Mouse (Mus musculus) G1E (cell line): ENCODE results near the gene Gm21973. TPM values are rescaled to one million over a fixed set of nuclear protein-coding genes. Genes with fewer than 3 reads are reported as not detected.

Experiments used
- ATAC-seq: 2 replicates; pipeline ENCODE4 v1.8.0; 2016; ENCODE audit warnings: mild to moderate bottlenecking; ENCODE audit not compliant: insufficient number of reproducible peaks, poor library complexity, low FRiP score, severe bottlenecking; ENCODE audit errors: extremely low read depth
- DNase-seq: peaks from one replicate; pipeline ENCODE4 v3.0.0; 2012; ENCODE audit warnings: low spot score
- H3K27me3 ChIP-seq: 2 replicates; pipeline ENCODE4 v1.6.1; 2012; ENCODE audit warnings: mild to moderate bottlenecking, low read length, inconsistent platforms; ENCODE audit not compliant: insufficient read depth
- H3K36me3 ChIP-seq: replicated peaks from 2 replicates; pipeline ENCODE3; 2012; ENCODE audit warnings: mild to moderate bottlenecking, inconsistent platforms
- H3K4me1 ChIP-seq: 2 replicates; pipeline ENCODE4 v1.6.1; 2012; ENCODE audit warnings: low read depth, low read length, inconsistent platforms, mixed read lengths; ENCODE audit not compliant: insufficient read depth
- H3K4me3 ChIP-seq: 2 replicates; pipeline ENCODE4 v1.5.1; 2012; ENCODE audit warnings: low read depth, mild to moderate bottlenecking, inconsistent platforms, low read length, moderate library complexity, mixed read lengths
- H3K9me3 ChIP-seq: replicated peaks from 2 replicates; pipeline ENCODE4 v1.6.1; 2012; ENCODE audit warnings: inconsistent platforms
- CTCF ChIP-seq: IDR thresholded peaks from 2 replicates; pipeline ENCODE4 v1.5.1; 2012; ENCODE audit warnings: low read depth, low read length, inconsistent platforms, mixed read lengths
- GATA1 ChIP-seq: IDR thresholded peaks from 2 replicates; pipeline ENCODE4 v1.6.1; 2012; ENCODE audit warnings: borderline replicate concordance, low read length, inconsistent platforms, mixed read lengths
- GATA2 ChIP-seq: IDR thresholded peaks from 2 replicates; pipeline ENCODE4 v1.6.1; 2012; ENCODE audit warnings: low read depth, low read length, inconsistent platforms, borderline replicate concordance
- POLR2AphosphoS5 ChIP-seq: IDR thresholded peaks from 2 replicates; pipeline ENCODE4 v1.6.1; 2012; ENCODE audit warnings: low read depth, low read length, inconsistent platforms; ENCODE audit not compliant: insufficient replicate concordance
- TAL1 ChIP-seq: conservative IDR thresholded peaks from 2 replicates; pipeline ENCODE4 v1.6.1; 2012; ENCODE audit warnings: low read depth, low read length, inconsistent platforms, mixed read lengths
- polyA plus RNA-seq: library from polyadenylated mRNA; stranded (reverse); fragments of >175 nt; gene quantifications from 2 replicates; pipeline ENCODE4 v1.2.3, GENCODE M21; 2012
- total RNA-seq, 2 experiments: library from RNA; stranded (forward) in 1 of 2; stranded (reverse) in 1 of 2; fragments of 200-1000 nt in 1 of 2; fragments of >200 nt in 1 of 2; fragmentation: Nextera tagmentation in 1 of 2; gene quantifications; 2 replicates each; pipeline ENCODE4 v1.2.3; 2014 to 2017

Gm21973 gene
- total and polyA plus RNA-seq, 3 experiments = not detected

DNA sequence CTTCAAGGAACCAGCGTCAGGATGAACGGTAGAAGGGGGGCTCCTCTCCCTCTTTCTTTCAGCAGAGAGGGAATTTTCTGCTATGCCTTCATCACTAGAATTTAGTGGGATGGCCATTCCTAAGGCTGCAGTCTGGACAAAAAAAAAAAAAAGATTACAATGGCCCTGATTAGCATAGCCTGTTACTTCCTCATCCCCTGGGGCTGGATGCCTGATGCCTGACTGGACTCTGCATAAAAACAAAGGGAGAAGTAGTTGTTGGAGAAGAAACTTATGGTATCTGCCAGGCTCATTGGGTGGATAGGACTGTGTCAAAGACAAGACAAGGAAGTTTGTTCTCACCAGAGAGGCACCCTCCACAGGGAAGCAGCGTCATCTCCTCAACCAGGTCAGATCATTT is 25.7 kb upstream of the Gm21973 start:
- Histone ChIP-seq H3K4me1 (no peaks in the 10 kb centered on the region), H3K4me3 (no peak overlapping the region), H3K36me3 (no peaks in the 10 kb centered on the region), H3K27me3 (no peaks in the 10 kb centered on the region), H3K9me3 (no peaks in the 10 kb centered on the region)
- no peak for DNase-seq
- no peak for ATAC-seq
- TF ChIP-seq CTCF = no peak
- no peak for TF ChIP-seq POLR2AphosphoS5
- TF ChIP-seq GATA1 = no peak

DNA sequence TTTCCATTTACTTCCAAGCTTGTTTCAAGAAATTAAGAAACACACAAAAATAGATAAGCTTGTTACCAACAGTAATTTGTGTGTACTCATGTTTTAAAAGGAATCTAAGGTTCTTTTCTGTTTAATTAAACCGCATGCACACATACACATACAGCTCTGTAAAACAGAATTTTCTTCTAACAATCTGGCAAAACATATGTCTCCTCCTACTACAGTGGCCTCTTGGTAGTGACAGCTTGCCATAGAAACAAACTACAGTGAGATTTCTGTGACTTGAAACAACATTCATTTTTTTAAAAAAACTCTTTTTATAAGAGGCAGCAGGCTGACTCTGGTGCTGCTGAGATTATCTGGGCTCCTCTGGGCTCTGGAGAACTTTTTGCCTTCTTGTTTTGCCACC is 18.7 kb upstream of the Gm21973 start:
- ATAC-seq (no peak), DNase-seq (no peak)
- TF ChIP-seq POLR2AphosphoS5 (no peak), GATA1 (no peak), GATA2 (no peak), CTCF (no peak), TAL1 (no peak)
- Histone ChIP-seq H3K36me3 (no peaks in the 10 kb centered on the region), H3K27me3 (no peaks in the 10 kb centered on the region), H3K9me3 (no peaks in the 10 kb centered on the region), H3K4me3 (no peak overlapping the region), H3K4me1 (no peaks in the 10 kb centered on the region)

DNA sequence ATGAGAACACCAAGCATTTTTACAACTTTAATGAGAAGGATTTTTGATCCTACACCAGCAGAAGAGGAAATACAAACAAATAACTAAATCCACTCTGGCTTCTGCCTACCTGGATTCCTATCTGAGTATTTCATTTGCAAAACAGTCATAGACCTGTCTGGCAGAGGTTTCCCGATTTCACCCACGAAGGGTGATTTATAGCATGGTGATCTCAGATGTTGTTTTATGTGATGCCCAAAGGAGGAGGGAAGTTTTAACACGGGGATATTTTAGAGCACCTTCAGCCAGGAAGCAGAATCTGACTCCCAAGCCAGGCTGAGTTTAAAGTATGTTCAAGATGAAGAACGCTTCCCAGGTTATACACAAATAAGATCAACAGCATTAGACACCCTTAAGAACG is 13.4 kb upstream of the Gm21973 start:
- no peaks in the 10 kb centered on the region for H3K36me3 ChIP-seq

DNA sequence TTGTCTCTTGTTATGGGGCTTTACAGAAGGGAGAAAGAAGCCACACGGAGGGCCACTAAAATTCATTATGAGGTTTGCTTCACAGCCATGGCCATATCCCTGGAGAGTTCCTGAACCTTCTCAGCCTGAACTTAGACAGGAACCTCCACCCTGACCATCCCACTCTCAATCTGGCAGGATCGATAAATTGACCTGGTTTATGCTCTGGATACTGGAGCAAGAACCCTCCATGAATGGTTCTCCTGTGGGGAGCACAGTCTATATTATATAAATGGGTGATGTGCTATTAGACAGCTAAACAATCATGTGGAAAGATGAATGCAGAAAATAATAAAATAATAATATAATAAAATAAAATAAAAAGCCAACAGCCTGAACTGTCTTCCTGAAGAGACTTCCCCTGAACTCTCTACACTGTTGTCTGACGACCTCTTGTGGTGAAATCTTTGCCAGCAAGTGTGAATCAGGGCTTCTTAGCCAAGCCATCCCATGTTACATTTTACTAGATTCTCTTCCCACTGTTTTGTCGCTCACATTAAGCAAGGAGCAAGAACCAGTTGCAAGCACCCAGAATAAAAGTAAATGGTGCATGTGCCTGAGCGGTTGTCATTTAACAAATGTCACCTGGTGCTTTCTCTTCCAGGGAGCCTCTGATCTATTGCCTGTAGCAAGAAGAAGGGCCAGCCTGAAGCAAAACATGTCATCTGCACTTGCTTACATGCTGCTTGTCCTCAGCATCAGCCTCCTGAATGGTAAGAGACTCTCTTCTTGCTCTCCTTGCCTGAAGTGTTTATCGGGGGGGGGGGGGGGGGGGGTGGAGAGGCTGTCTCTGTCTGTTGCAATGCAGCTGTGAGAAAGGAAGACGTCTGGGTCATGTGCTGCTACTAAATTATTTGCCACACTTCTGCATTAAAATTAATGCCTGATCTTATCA is 11.4 kb upstream of the Gm21973 start:
- Histone ChIP-seq H3K9me3 (no peaks in the 10 kb centered on the region), H3K4me1 (no peaks in the 10 kb centered on the region), H3K4me3 (no peak overlapping the region), H3K27me3 (no peaks in the 10 kb centered on the region), H3K36me3 (no peaks in the 10 kb centered on the region)
- no peak for TF ChIP-seq CTCF
- no peak for TF ChIP-seq GATA2
- DNase-seq (no peak), ATAC-seq (no peak)

More for the DNA sequence above, 13.4 kb upstream of the Gm21973 start:
- H3K27me3 ChIP-seq = no peaks in the 10 kb centered on the region
- no peak overlapping the region for H3K4me3 ChIP-seq
- H3K9me3 ChIP-seq = no peaks in the 10 kb centered on the region
- DNase-seq (no peak), ATAC-seq (no peak)
- no peaks in the 10 kb centered on the region for H3K4me1 ChIP-seq
- TF ChIP-seq GATA2 = no peak
- no peak for TF ChIP-seq CTCF
- TF ChIP-seq POLR2AphosphoS5 = no peak
- TF ChIP-seq GATA1 = no peak
- no peak for TF ChIP-seq TAL1

DNA sequence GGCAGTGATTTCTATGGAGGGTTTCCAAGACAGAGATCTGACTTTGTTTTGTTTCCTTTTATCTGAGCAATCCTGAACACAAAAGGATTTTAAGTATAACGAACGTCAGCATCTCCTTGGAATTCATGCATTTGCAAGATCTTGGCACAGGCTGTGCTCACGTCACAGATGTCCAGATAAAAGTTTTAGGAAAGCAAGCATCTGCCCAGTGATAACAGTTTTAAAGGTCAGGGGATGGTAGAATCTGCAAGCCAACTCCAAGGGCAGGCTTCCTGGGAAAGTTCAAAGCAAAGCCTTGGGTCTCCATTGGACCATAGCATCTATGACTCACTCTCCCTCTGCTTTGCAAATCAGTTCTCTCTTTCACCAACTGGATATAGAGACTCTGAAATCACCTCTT is 5.4 kb downstream of the Gm21973 start:
- no peak overlapping the region for H3K4me3 ChIP-seq
- ATAC-seq (no peak), DNase-seq (no peak)
- no peaks in the 10 kb centered on the region for H3K27me3 ChIP-seq
- TF ChIP-seq TAL1 (no peak), GATA1 (no peak), GATA2 (no peak), CTCF (no peak), POLR2AphosphoS5 (no peak)
- H3K9me3 ChIP-seq = no peaks in the 10 kb centered on the region
- no peaks in the 10 kb centered on the region for H3K36me3 ChIP-seq
- no peaks in the 10 kb centered on the region for H3K4me1 ChIP-seq

GRCm38 (mm10) chr15:10332566-10332965 is 7.4 kb downstream of the Gm21973 start:
- Histone ChIP-seq H3K9me3 (no peaks in the 10 kb centered on the region), H3K4me3 (no peak overlapping the region), H3K27me3 (no peaks in the 10 kb centered on the region), H3K36me3 (no peaks in the 10 kb centered on the region), H3K4me1 (no peaks in the 10 kb centered on the region)
- ATAC-seq (no peak), DNase-seq (no peak)
- TF ChIP-seq TAL1 (no peak), GATA1 (no peak), GATA2 (no peak), POLR2AphosphoS5 (no peak), CTCF (no peak)
